Mouse (Mus musculus) stomach, postnatal 0 days (tissue): ENCODE data around the gene Mgat5b.

ENCODE experiments used
- CTCF ChIP-seq: IDR thresholded peaks from 2 replicates; pipeline ENCODE4 v1.5.1; 2016; ENCODE audit warnings: antibody characterized with exemption, low read depth, mild to moderate bottlenecking, moderate library complexity
- EP300 ChIP-seq: optimal IDR thresholded peaks from 2 replicates; pipeline ENCODE3; 2016; ENCODE audit warnings: antibody characterized with exemption

GRCm38 (mm10) chr11:117000219-117000618, 81.6 kb downstream of the Mgat5b start:
- TF ChIP-seq EP300 = no peak
- TF ChIP-seq CTCF = no peak
